8 mouse cellular contexts compared by ENCODE assay signal in the genomic region with DNA sequence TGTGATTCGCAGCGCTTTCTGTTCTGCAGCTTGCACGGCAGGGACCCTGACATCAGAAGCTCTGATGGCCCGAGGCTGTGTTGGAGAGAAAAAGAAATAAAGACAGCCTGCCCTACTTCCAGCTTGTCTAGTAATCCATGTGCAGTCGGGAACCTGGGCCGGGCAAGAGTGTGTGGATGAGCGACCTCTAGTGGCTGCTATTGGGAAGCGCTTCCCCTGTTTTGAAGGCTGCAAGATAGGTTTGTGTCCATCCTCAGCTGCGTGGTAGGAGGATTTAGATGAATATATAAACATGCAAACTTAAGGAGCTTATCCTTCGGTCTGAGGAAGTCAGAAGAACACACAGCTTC.
DNase-seq lines count a peak whose midpoint lies in the region; ATAC-seq and TF ChIP-seq lines count a peak whose summit lies in the region.

No protein-coding gene starts in this region.

- peaks cover 4% of the 10 kb centered on the region for H3K27me3 ChIP-seq in E14TG2a.4 (ENCODE audit: insufficient read depth, low read length)
- H3K27me3 ChIP-seq in forebrain, embryonic 16.5 days (replicated peaks; ENCODE audit: control insufficient read depth, insufficient read depth, low read length) = no peaks in the 10 kb centered on the region
- no peaks in the 10 kb centered on the region for H3K27me3 ChIP-seq in lung, embryonic 14.5 days (ENCODE audit: insufficient read depth, low read length)

- ATAC-seq in forebrain, embryonic 16.5 days = peak; percentile 91
- peak; percentile 73 for ATAC-seq in lung, embryonic 14.5 days (ENCODE audit: insufficient read depth)

- intact Hi-C loops in heart, postnatal 36 days (cut with DNase I) = loop anchor here (2.0 to 10.0 kb wide), 8 partner anchors 95 to 623 kb away; a partner anchor contains a TSS

- H3K36me3 ChIP-seq in E14TG2a.4 (ENCODE audit: insufficient read depth, low read length) = no peaks in the 10 kb centered on the region
- H3K36me3 ChIP-seq in forebrain, embryonic 16.5 days (ENCODE audit: control insufficient read depth, insufficient read depth) = no peaks in the 10 kb centered on the region
- H3K36me3 ChIP-seq in lung, embryonic 14.5 days (ENCODE audit: insufficient read depth) = no peaks in the 10 kb centered on the region

- peak overlapping the region; percentile 38; the same call in 1 of the 2 replicates for H3K9ac ChIP-seq in forebrain, embryonic 16.5 days (replicated peaks; ENCODE audit: low read depth, low read length)
- H3K9ac ChIP-seq in lung, embryonic 14.5 days = no peak overlapping the region

- peak; percentile 31 for DNase-seq in c-Kit-positive CD71-positive TER-119-positive erythroid progenitor cells, embryonic 14.5 days (ENCODE audit: low spot score)
- DNase-seq in heart, postnatal 36 days = peak; percentile 72
- peak; percentile 80 to 96 for DNase-seq in layer of hippocampus, adult 18-20 months (ENCODE audit: low spot score in 2 of 2)
- peak; percentile 89 for DNase-seq in lung, embryonic 14.5 days
- DNase-seq in ovary, adult 18-20 months (ENCODE audit: low spot score) = peak; percentile 22
- DNase-seq in thymus, postnatal 10 days (ENCODE audit: low spot score in 2 of 2) = peak; percentile 4 to 53

- peaks cover 7% of the 10 kb centered on the region for H3K4me1 ChIP-seq in E14TG2a.4 (replicated peaks; ENCODE audit: low read depth, low read length)
- peaks cover 11% of the 10 kb centered on the region for H3K4me1 ChIP-seq in forebrain, embryonic 16.5 days (replicated peaks; ENCODE audit: control insufficient read depth, insufficient read depth, low read length)
- no peaks in the 10 kb centered on the region for H3K4me1 ChIP-seq in lung, embryonic 14.5 days (ENCODE audit: insufficient read depth)

- H3K9me3 ChIP-seq in E14TG2a.4 (ENCODE audit: low read length) = peaks cover 5% of the 10 kb centered on the region
- H3K9me3 ChIP-seq in forebrain, embryonic 16.5 days (ENCODE audit: control insufficient read depth, low read length) = peaks cover 3% of the 10 kb centered on the region
- H3K9me3 ChIP-seq in lung, embryonic 14.5 days (ENCODE audit: low read depth, low read length) = no peaks in the 10 kb centered on the region

- WGBS in forebrain, embryonic 16.5 days = under 1% methylated on average over 10 of the region's 10 CpGs
- WGBS in lung, embryonic 14.5 days = 2% methylated on average over 10 of the region's 10 CpGs

- TF ChIP-seq CTCF in E14TG2a.4 (conservative IDR thresholded peaks at IDR 0.05; ENCODE audit: low read length) = peak; percentile 94
- TF ChIP-seq CTCF in lung, embryonic 14.5 days (IDR thresholded peaks at IDR 0.05; ENCODE audit: low read depth) = peak; percentile 97

- H3K27ac ChIP-seq in forebrain, embryonic 16.5 days (ENCODE audit: low read length) = no peak overlapping the region; the same call in 1 of the 2 replicates
- H3K27ac ChIP-seq in lung, embryonic 14.5 days (ENCODE audit: low read depth) = no peak overlapping the region

- H3K4me2 ChIP-seq in forebrain, embryonic 16.5 days (ENCODE audit: low read length) = peak overlapping the region; percentile 49
- peak overlapping the region; percentile 54 for H3K4me2 ChIP-seq in lung, embryonic 14.5 days

- no peak overlapping the region for H3K4me3 ChIP-seq in E14TG2a.4 (replicated peaks; ENCODE audit: low read length)
- peak overlapping the region; percentile 31 for H3K4me3 ChIP-seq in forebrain, embryonic 16.5 days (replicated peaks; ENCODE audit: low read length)
- H3K4me3 ChIP-seq in lung, embryonic 14.5 days (ENCODE audit: low read depth, low read length) = 0 out of 2 replicates have a peak overlapping the region, but pooled peaks have one; percentile 6

Comparison
In these comparisons a context has a peak if more than half of its experiments do, and no peak if none do; other contexts are left out.
1. DNase-seq: peak in every context shown above with its lines; median percentile 89 in lung, embryonic 14.5 days; 88 in layer of hippocampus, adult 18-20 months; 72 in heart, postnatal 36 days; 31 in c-Kit-positive CD71-positive TER-119-positive erythroid progenitor cells, embryonic 14.5 days; 28 in thymus, postnatal 10 days; 22 in ovary, adult 18-20 months.